Mouse (Mus musculus) G1E (cell line): ENCODE results near the gene Schip1.

Experiments
- CTCF ChIP-seq: IDR thresholded peaks from 2 replicates; pipeline ENCODE4 v1.5.1; 2012; ENCODE audit warnings: low read depth, low read length, inconsistent platforms, mixed read lengths
- GATA1 ChIP-seq: IDR thresholded peaks from 2 replicates; pipeline ENCODE4 v1.6.1; 2012; ENCODE audit warnings: borderline replicate concordance, low read length, inconsistent platforms, mixed read lengths
- GATA2 ChIP-seq: IDR thresholded peaks from 2 replicates; pipeline ENCODE4 v1.6.1; 2012; ENCODE audit warnings: low read depth, low read length, inconsistent platforms, borderline replicate concordance
- POLR2AphosphoS5 ChIP-seq: IDR thresholded peaks from 2 replicates; pipeline ENCODE4 v1.6.1; 2012; ENCODE audit warnings: low read depth, low read length, inconsistent platforms; ENCODE audit not compliant: insufficient replicate concordance
- TAL1 ChIP-seq: conservative IDR thresholded peaks from 2 replicates; pipeline ENCODE4 v1.6.1; 2012; ENCODE audit warnings: low read depth, low read length, inconsistent platforms, mixed read lengths

DNA sequence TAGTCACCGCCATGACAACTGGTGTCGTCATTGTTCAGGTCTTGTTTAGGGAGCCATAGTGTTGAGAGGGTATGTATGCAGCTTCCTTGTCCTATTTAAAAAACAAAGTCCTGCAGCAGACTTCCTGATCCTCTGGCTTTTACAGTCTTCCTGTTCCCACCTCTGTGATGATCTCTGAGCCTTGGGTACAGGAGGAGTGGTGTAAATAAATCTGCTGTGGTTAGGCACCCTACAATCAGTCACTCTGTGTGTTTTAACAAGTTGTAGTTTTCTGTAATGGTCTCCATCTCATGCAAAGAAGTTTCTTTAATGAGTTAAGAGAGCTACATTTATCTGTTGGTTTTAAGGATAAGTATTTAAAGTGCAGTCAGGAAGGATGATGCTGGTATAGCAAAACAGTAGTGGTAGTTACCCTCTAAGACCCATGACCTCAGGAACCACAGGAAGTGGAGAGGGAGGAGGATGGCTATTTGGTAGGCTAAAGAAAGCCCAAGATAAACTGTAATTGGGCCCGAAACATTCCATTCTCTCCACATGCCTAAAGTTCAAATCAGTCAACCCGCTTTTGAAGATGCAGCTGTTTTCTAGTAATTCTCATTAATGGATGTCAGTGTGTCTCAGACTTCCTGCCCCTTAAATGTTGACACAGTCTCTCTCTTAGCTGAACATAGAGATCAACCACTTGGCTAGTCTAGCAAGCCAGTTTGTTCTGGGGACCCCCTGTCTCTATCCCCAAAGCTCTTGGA is 592.2 kb downstream of the Schip1 start:
- TF ChIP-seq GATA1 (no peak), CTCF (no peak), POLR2AphosphoS5 (no peak), GATA2 (no peak), TAL1 (no peak)
